Mouse (Mus musculus) testis, adult 2 months (tissue): ENCODE measurements around the gene Tusc2.

ENCODE experiments used
- CTCF ChIP-seq: fragments of 200-500 bp; IDR thresholded peaks from 2 replicates; pipeline ENCODE4 v1.5.1; 2012; ENCODE audit warnings: low read depth, mild to moderate bottlenecking, inconsistent platforms, low read length, moderate library complexity; ENCODE audit not compliant: control insufficient read depth, insufficient read depth, insufficient replicate concordance
- POLR2A ChIP-seq: fragments of 200-500 bp; IDR thresholded peaks from 2 replicates; pipeline ENCODE4 v1.6.1; 2012; ENCODE audit warnings: low read depth, mild to moderate bottlenecking, inconsistent platforms, low read length, moderate library complexity; ENCODE audit not compliant: control insufficient read depth

GRCm38 (mm10) chr9:107587833-107588639 is 25.0 kb downstream of the Tusc2 start:
- TF ChIP-seq POLR2A = no peak
- no peak for TF ChIP-seq CTCF
